Mouse (Mus musculus) CD4-positive, CD25-positive, alpha-beta regulatory T cell, adult 2 months (primary cell): Measurements from ENCODE around the gene D3Ertd254e.

ENCODE experiments used
- DNase-seq: peaks from one replicate; pipeline ENCODE4 v3.0.0-alpha.2; 2012; ENCODE audit warnings: low read depth, low spot score

D3Ertd254e gene

DNA sequence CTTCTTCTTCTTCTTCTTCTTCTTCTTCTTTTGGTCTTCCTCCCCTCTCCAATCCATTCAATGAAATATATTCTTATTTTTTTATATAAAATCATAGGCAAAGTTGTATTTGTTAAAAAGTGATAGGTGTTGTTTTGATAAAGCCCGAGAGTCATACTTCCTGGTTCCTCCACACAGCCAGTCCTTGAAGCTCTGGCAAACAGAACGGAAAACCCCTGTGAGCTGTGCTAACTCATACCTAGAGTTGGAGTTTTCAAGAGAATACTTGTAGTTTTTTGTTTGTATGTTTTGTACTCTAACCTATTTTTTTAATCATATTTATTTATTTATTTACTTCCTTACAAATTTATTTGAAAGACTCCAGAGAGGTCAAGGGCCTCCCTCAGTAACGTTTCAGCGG lies 61.9 kb downstream of the D3Ertd254e start:
- DNase-seq, result no peak
